Comparison of ENCODE assay signal across 17 mouse cellular contexts in genomic region chr17:28286133-28286532, GRCm38 (mm10). TPM values are rescaled to one million over a fixed set of nuclear protein-coding genes. Genes with fewer than 3 reads are reported as not detected.
DNase-seq lines count a peak whose midpoint lies in the region; ATAC-seq and TF ChIP-seq lines count a peak whose summit lies in the region.
"Had no signal": no experiment of that assay in that cellular context is flagged by ENCODE, and none has a peak within 500 bp of the region (broad histone marks: within the 10 kb centered on the region; RNA-seq: fewer than 3 reads in every experiment).

No protein-coding gene starts in this region.

- H3K4me3 ChIP-seq in hindbrain, embryonic 12.5 days = no peak overlapping the region
- H3K4me3 ChIP-seq in hindbrain, embryonic 14.5 days (replicated peaks; ENCODE audit: low read length) = no peak overlapping the region
- no peak overlapping the region for H3K4me3 ChIP-seq in midbrain, embryonic 13.5 days (replicated peaks)
- no peak overlapping the region for H3K4me3 ChIP-seq in midbrain, postnatal 0 days (ENCODE audit: low read depth, low read length)
- no peak overlapping the region for H3K4me3 ChIP-seq in small intestine, adult 2 months (ENCODE audit: low read depth, low read length)
- H3K4me3 ChIP-seq: embryonic facial prominence, embryonic 13.5 days; intestine, embryonic 15.5 days; liver, embryonic 12.5 days; stomach, embryonic 15.5 days had no signal

- H3K27ac ChIP-seq in hindbrain, embryonic 12.5 days = no peak overlapping the region; the same call in 1 of the 2 replicates
- H3K27ac ChIP-seq in hindbrain, embryonic 14.5 days = no peak overlapping the region
- no peak overlapping the region for H3K27ac ChIP-seq in midbrain, embryonic 13.5 days
- no peak overlapping the region for H3K27ac ChIP-seq in midbrain, postnatal 0 days (ENCODE audit: low read depth, low read length)
- peak overlapping the region; percentile 94 for H3K27ac ChIP-seq in small intestine, adult 2 months (ENCODE audit: insufficient read depth, low read depth, low read length)
- H3K27ac ChIP-seq: embryonic facial prominence, embryonic 13.5 days; intestine, embryonic 15.5 days; liver, embryonic 12.5 days; stomach, embryonic 15.5 days had no signal

- peak overlapping the region; percentile 2; the same call in 1 of the 2 replicates for H3K9ac ChIP-seq in hindbrain, embryonic 12.5 days
- H3K9ac ChIP-seq in hindbrain, embryonic 14.5 days = no peak overlapping the region
- 0 out of 2 replicates have a peak overlapping the region, but pooled peaks have one; percentile 26 for H3K9ac ChIP-seq in midbrain, embryonic 13.5 days (replicated peaks)
- H3K9ac ChIP-seq in midbrain, postnatal 0 days (replicated peaks; ENCODE audit: low read length, poor library complexity, severe bottlenecking) = no peak overlapping the region
- H3K9ac ChIP-seq: embryonic facial prominence, embryonic 13.5 days; intestine, embryonic 15.5 days; liver, embryonic 12.5 days; lung, embryonic 14.5 days; stomach, embryonic 15.5 days had no signal

- TF ChIP-seq POLR2A in small intestine, adult 2 months (IDR thresholded peaks at IDR 0.05; ENCODE audit: low read depth, low read length) = no peak

- ATAC-seq in hindbrain, embryonic 12.5 days (ENCODE audit: low FRiP score) = no peak
- ATAC-seq in hindbrain, embryonic 14.5 days (ENCODE audit: low FRiP score) = no peak
- no peak for ATAC-seq in midbrain, embryonic 13.5 days
- no peak for ATAC-seq in midbrain, postnatal 0 days (ENCODE audit: low FRiP score)
- ATAC-seq in granulocyte monocyte progenitor cell, adult 5-6 weeks (replicated peaks; ENCODE audit: poor library complexity, severe bottlenecking) = peak; percentile 38
- ATAC-seq: intestine, embryonic 15.5 days; liver, embryonic 12.5 days had no signal

- no peaks in the 10 kb centered on the region for H3K27me3 ChIP-seq in hindbrain, embryonic 12.5 days
- no peaks in the 10 kb centered on the region for H3K27me3 ChIP-seq in hindbrain, embryonic 14.5 days (ENCODE audit: control insufficient read depth, insufficient read depth, low read length)
- H3K27me3 ChIP-seq in midbrain, embryonic 13.5 days = no peaks in the 10 kb centered on the region
- no peaks in the 10 kb centered on the region for H3K27me3 ChIP-seq in midbrain, postnatal 0 days (ENCODE audit: insufficient read depth, low read length)
- no peaks in the 10 kb centered on the region for H3K27me3 ChIP-seq in small intestine, adult 2 months (ENCODE audit: control insufficient read depth, insufficient read depth, low read length)
- H3K27me3 ChIP-seq: embryonic facial prominence, embryonic 13.5 days; intestine, embryonic 15.5 days; liver, embryonic 12.5 days; stomach, embryonic 15.5 days had no signal

- H3K4me2 ChIP-seq in hindbrain, embryonic 12.5 days (replicated peaks) = no peak overlapping the region
- H3K4me2 ChIP-seq in hindbrain, embryonic 14.5 days (replicated peaks) = no peak overlapping the region
- no peak overlapping the region for H3K4me2 ChIP-seq in midbrain, embryonic 13.5 days (replicated peaks)
- H3K4me2 ChIP-seq in midbrain, postnatal 0 days (ENCODE audit: low read depth, low read length, poor library complexity, severe bottlenecking) = no peak overlapping the region
- H3K4me2 ChIP-seq: embryonic facial prominence, embryonic 13.5 days; heart, embryonic 11.5 days; intestine, embryonic 15.5 days; liver, embryonic 12.5 days; lung, embryonic 14.5 days; stomach, embryonic 15.5 days had no signal

- H3K9me3 ChIP-seq in hindbrain, embryonic 12.5 days (replicated peaks) = no peaks in the 10 kb centered on the region
- H3K9me3 ChIP-seq in hindbrain, embryonic 14.5 days (ENCODE audit: control insufficient read depth, low read length) = no peaks in the 10 kb centered on the region
- no peaks in the 10 kb centered on the region for H3K9me3 ChIP-seq in midbrain, embryonic 13.5 days
- H3K9me3 ChIP-seq in midbrain, postnatal 0 days (ENCODE audit: low read length) = no peaks in the 10 kb centered on the region
- H3K9me3 ChIP-seq: embryonic facial prominence, embryonic 13.5 days; intestine, embryonic 15.5 days; liver, embryonic 12.5 days; stomach, embryonic 15.5 days had no signal

- H3K4me1 ChIP-seq in hindbrain, embryonic 12.5 days = peaks cover 31% of the 10 kb centered on the region
- peaks cover 8% of the 10 kb centered on the region; the same call in 1 of the 2 replicates for H3K4me1 ChIP-seq in hindbrain, embryonic 14.5 days (replicated peaks; ENCODE audit: control insufficient read depth, insufficient read depth, low read length)
- H3K4me1 ChIP-seq in midbrain, embryonic 13.5 days (replicated peaks) = peaks cover 15% of the 10 kb centered on the region
- no peaks in the 10 kb centered on the region for H3K4me1 ChIP-seq in midbrain, postnatal 0 days (ENCODE audit: insufficient read depth, low read length)
- H3K4me1 ChIP-seq in small intestine, adult 2 months (ENCODE audit: control insufficient read depth, insufficient read depth, insufficient read length, low read length) = peaks cover 69% of the 10 kb centered on the region

- no peak for TF ChIP-seq CTCF in midbrain, postnatal 0 days (IDR thresholded peaks at IDR 0.05)
- no peak for TF ChIP-seq CTCF in small intestine, adult 2 months (IDR thresholded peaks at IDR 0.05; ENCODE audit: extremely low read depth, insufficient read length, insufficient replicate concordance, low read depth, low read length)

- WGBS in hindbrain, embryonic 12.5 days = 74% methylated on average over 10 of the region's 10 CpGs
- WGBS in hindbrain, embryonic 14.5 days = 76% methylated on average over 10 of the region's 10 CpGs
- 87% methylated on average over 10 of the region's 10 CpGs for WGBS in midbrain, embryonic 13.5 days
- WGBS in midbrain, postnatal 0 days = 82% methylated on average over 10 of the region's 10 CpGs
- WGBS in small intestine, adult 2 months = 87% methylated on average over 10 of the region's 10 CpGs

- DNase-seq in hindbrain, embryonic 14.5 days (ENCODE audit: low spot score) = no peak
- no peak for DNase-seq in midbrain, postnatal 0 days (ENCODE audit: low spot score)
- DNase-seq in frontal cortex, postnatal 10 days (ENCODE audit: low spot score in 2 of 2) = no peak
- DNase-seq: adrenal gland, adult 2 months; gastrocnemius, postnatal 36 days; heart, postnatal 14 days; kidney, postnatal 4 days; lung, embryonic 14.5 days had no signal

- H3K36me3 ChIP-seq in hindbrain, embryonic 12.5 days = 0 out of 2 replicates have a peak, but pooled peaks cover 5% of the 10 kb centered on the region
- no peaks in the 10 kb centered on the region for H3K36me3 ChIP-seq in hindbrain, embryonic 14.5 days (replicated peaks; ENCODE audit: control insufficient read depth, insufficient read depth)
- H3K36me3 ChIP-seq in midbrain, embryonic 13.5 days = no peaks in the 10 kb centered on the region
- no peaks in the 10 kb centered on the region for H3K36me3 ChIP-seq in midbrain, postnatal 0 days (ENCODE audit: insufficient read depth, low read length)
- H3K36me3 ChIP-seq in small intestine, adult 2 months (ENCODE audit: control insufficient read depth, insufficient read depth, low read length) = peaks cover 19% of the 10 kb centered on the region
- H3K36me3 ChIP-seq: intestine, embryonic 15.5 days had no signal

RNA-seq across cellular contexts. Expression of gene Fance, which starts 27.2 kb away (rescaled TPM):
- polyA plus RNA-seq in hindbrain, embryonic 12.5 days (2016; fragmentation: Nextera tagmentation; extraction: Ambion mirVana) = 24.7 and 28.3 TPM in 2 replicates
- 22.0 and 22.6 TPM in 2 replicates for polyA plus RNA-seq in hindbrain, embryonic 14.5 days (2014; fragmentation: Nextera tagmentation; extraction: Ambion mirVana)
- polyA plus RNA-seq in midbrain, embryonic 13.5 days (2015; fragmentation: Nextera tagmentation; extraction: Ambion mirVana) = 20.2 and 26.9 TPM in 2 replicates
- total RNA-seq in midbrain, postnatal 0 days (2014; rRNA removed) = 33.4 and 33.6 TPM in 2 replicates
- 26.1 and 28.6 TPM in 2 replicates for polyA plus RNA-seq in midbrain, postnatal 0 days (2015; fragmentation: Nextera tagmentation; extraction: Ambion mirVana)
- total RNA-seq in granulocyte monocyte progenitor cell, adult 5-6 weeks (2014; fragmentation: Nextera tagmentation) = 41.7 and 47.9 TPM in 2 replicates
- 15.0 and 16.4 TPM in 2 replicates for total RNA-seq in granulocyte monocyte progenitor cell, adult 5-6 weeks (2017)
- 13.3 and 16.6 TPM in 2 replicates for polyA plus RNA-seq in small intestine, adult 2 months (2012; rRNA removed)

RNA-seq across cellular contexts. Expression of gene Rpl10a, which starts 42.1 kb away (rescaled TPM):
- polyA plus RNA-seq in hindbrain, embryonic 12.5 days (2016; fragmentation: Nextera tagmentation; extraction: Ambion mirVana) = 287 and 354 TPM in 2 replicates
- polyA plus RNA-seq in hindbrain, embryonic 14.5 days (2014; fragmentation: Nextera tagmentation; extraction: Ambion mirVana) = 370 and 441 TPM in 2 replicates
- 382 and 387 TPM in 2 replicates for polyA plus RNA-seq in midbrain, embryonic 13.5 days (2015; fragmentation: Nextera tagmentation; extraction: Ambion mirVana)
- total RNA-seq in midbrain, postnatal 0 days (2014; rRNA removed) = 810 and 1,016 TPM in 2 replicates
- 347 and 365 TPM in 2 replicates for polyA plus RNA-seq in midbrain, postnatal 0 days (2015; fragmentation: Nextera tagmentation; extraction: Ambion mirVana)
- 2,618 and 3,063 TPM in 2 replicates for total RNA-seq in granulocyte monocyte progenitor cell, adult 5-6 weeks (2014; fragmentation: Nextera tagmentation)
- total RNA-seq in granulocyte monocyte progenitor cell, adult 5-6 weeks (2017) = 785 and 838 TPM in 2 replicates
- 1,432 and 2,365 TPM in 2 replicates for polyA plus RNA-seq in small intestine, adult 2 months (2012; rRNA removed)

RNA-seq across cellular contexts. Expression of gene Ppard, which starts 53.6 kb away (rescaled TPM):
- 1.7 and 2.4 TPM in 2 replicates for polyA plus RNA-seq in hindbrain, embryonic 12.5 days (2016; fragmentation: Nextera tagmentation; extraction: Ambion mirVana)
- 1.6 and 1.8 TPM in 2 replicates for polyA plus RNA-seq in hindbrain, embryonic 14.5 days (2014; fragmentation: Nextera tagmentation; extraction: Ambion mirVana)
- 0.84 and 1.4 TPM in 2 replicates for polyA plus RNA-seq in midbrain, embryonic 13.5 days (2015; fragmentation: Nextera tagmentation; extraction: Ambion mirVana)
- 7.7 and 10.1 TPM in 2 replicates for total RNA-seq in midbrain, postnatal 0 days (2014; rRNA removed)
- 1.2 and 1.5 TPM in 2 replicates for polyA plus RNA-seq in midbrain, postnatal 0 days (2015; fragmentation: Nextera tagmentation; extraction: Ambion mirVana)
- total RNA-seq in granulocyte monocyte progenitor cell, adult 5-6 weeks (2014; fragmentation: Nextera tagmentation) = 8.4 and 8.8 TPM in 2 replicates
- 0.34 and 5.6 TPM in 2 replicates for total RNA-seq in granulocyte monocyte progenitor cell, adult 5-6 weeks (2017)
- polyA plus RNA-seq in small intestine, adult 2 months (2012; rRNA removed) = 118 and 203 TPM in 2 replicates

Comparison
In these comparisons a context has a peak if more than half of its experiments do, and no peak if none do; other contexts are left out.
1. H3K9ac ChIP-seq: peak in hindbrain, embryonic 12.5 days (single experiment) and midbrain, embryonic 13.5 days (single experiment); none in hindbrain, embryonic 14.5 days (single experiment) and midbrain, postnatal 0 days (single experiment).
2. RNA of gene Ppard, which starts 53.6 kb away (polyA plus RNA-seq): 118 to 203 TPM in small intestine, adult 2 months; 1.7 to 2.4 TPM in hindbrain, embryonic 12.5 days, 1.6 to 1.8 TPM in hindbrain, embryonic 14.5 days, 1.2 to 1.5 TPM in midbrain, postnatal 0 days and 0.84 to 1.4 TPM in midbrain, embryonic 13.5 days; every median in the first group is over 10 times any median in the second.